Comparison of ENCODE assay signal across 19 mouse cellular contexts in the genomic region with DNA sequence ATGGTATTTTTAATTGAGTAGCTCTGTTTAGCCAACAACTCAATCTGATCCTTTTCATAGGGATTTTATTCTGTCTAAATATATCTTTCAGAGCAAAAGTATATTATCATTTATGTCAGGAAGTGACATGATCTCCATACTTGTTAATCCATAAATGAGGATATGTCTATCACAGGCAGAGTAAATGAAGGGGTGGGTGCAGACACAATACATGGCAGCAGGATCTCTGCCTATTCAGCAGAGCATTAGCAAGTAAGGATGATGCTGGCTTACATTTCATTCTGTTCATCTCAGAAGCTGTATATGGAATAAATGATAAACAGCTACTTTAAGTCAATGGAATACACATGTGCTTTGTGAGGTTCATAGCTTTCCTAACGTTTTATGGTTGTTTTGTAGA.
DNase-seq lines count a peak whose midpoint lies in the region; ATAC-seq and TF ChIP-seq lines count a peak whose summit lies in the region.
"Had no signal": no experiment of that assay in that cellular context is flagged by ENCODE, and none has a peak within 500 bp of the region (broad histone marks: within the 10 kb centered on the region; RNA-seq: fewer than 3 reads in every experiment).

No protein-coding gene starts in this region.

- 76% methylated on average over 1 of the region's 1 CpGs for WGBS in forebrain, embryonic 14.5 days
- WGBS in forebrain, embryonic 12.5 days = 81% methylated on average over 1 of the region's 1 CpGs
- 45% methylated on average over 1 of the region's 1 CpGs for WGBS in lung, embryonic 14.5 days
- WGBS in forebrain, embryonic 16.5 days = 79% methylated on average over 1 of the region's 1 CpGs

- DNase-seq in forebrain, embryonic 14.5 days (ENCODE audit: low spot score) = peak; percentile 24
- DNase-seq in lung, embryonic 14.5 days = no peak
- no peak for DNase-seq in lung, adult 18-20 months
- DNase-seq in brain, embryonic 14.5 days (ENCODE audit: low read depth) = peak; percentile 49
- no peak for DNase-seq in left cerebral cortex, adult 11 months (ENCODE audit: low spot score)
- no peak for DNase-seq in thymus, postnatal 0 days (ENCODE audit: low spot score)
- DNase-seq: adrenal gland, adult 2 months; adrenal gland, postnatal 10 days; adrenal gland, postnatal 25 days; cerebellum, adult 11-12 months; cerebellum, adult 2 months; cerebellum, adult 9-10 months; cerebellum, postnatal 10 days; cerebellum, postnatal 25 days had no signal

- H3K4me3 ChIP-seq in forebrain, embryonic 14.5 days (ENCODE audit: low read depth, low read length) = no peak overlapping the region
- no peak overlapping the region for H3K4me3 ChIP-seq in forebrain, embryonic 12.5 days (replicated peaks)
- H3K4me3 ChIP-seq in lung, embryonic 14.5 days (ENCODE audit: low read depth, low read length) = no peak overlapping the region
- no peak overlapping the region for H3K4me3 ChIP-seq in forebrain, embryonic 16.5 days (replicated peaks; ENCODE audit: low read length)
- H3K4me3 ChIP-seq: embryonic facial prominence, embryonic 13.5 days; embryonic facial prominence, embryonic 15.5 days; erythroblast, embryonic 14.5 days had no signal

- no peaks in the 10 kb centered on the region for H3K27me3 ChIP-seq in forebrain, embryonic 14.5 days (replicated peaks; ENCODE audit: control insufficient read depth, insufficient read depth, low read length)
- no peaks in the 10 kb centered on the region for H3K27me3 ChIP-seq in forebrain, embryonic 12.5 days
- H3K27me3 ChIP-seq in lung, embryonic 14.5 days (ENCODE audit: insufficient read depth, low read length) = no peaks in the 10 kb centered on the region
- no peaks in the 10 kb centered on the region for H3K27me3 ChIP-seq in forebrain, embryonic 16.5 days (replicated peaks; ENCODE audit: control insufficient read depth, insufficient read depth, low read length)
- H3K27me3 ChIP-seq: embryonic facial prominence, embryonic 13.5 days; embryonic facial prominence, embryonic 15.5 days had no signal

- no peaks in the 10 kb centered on the region for H3K4me1 ChIP-seq in forebrain, embryonic 14.5 days (ENCODE audit: control insufficient read depth, insufficient read depth, low read length)
- H3K4me1 ChIP-seq in forebrain, embryonic 12.5 days = no peaks in the 10 kb centered on the region
- no peaks in the 10 kb centered on the region for H3K4me1 ChIP-seq in lung, embryonic 14.5 days (ENCODE audit: insufficient read depth)
- H3K4me1 ChIP-seq in forebrain, embryonic 16.5 days (replicated peaks; ENCODE audit: control insufficient read depth, insufficient read depth, low read length) = no peaks in the 10 kb centered on the region
- H3K4me1 ChIP-seq: embryonic facial prominence, embryonic 13.5 days; embryonic facial prominence, embryonic 15.5 days had no signal

- TF ChIP-seq POLR2A in brain, embryonic 14.5 days (IDR thresholded peaks at IDR 0.05; ENCODE audit: borderline replicate concordance, extremely low read depth, insufficient read depth, insufficient read length, poor library complexity, severe bottlenecking) = no peak

- TF ChIP-seq CTCF in lung, embryonic 14.5 days (IDR thresholded peaks at IDR 0.05; ENCODE audit: low read depth) = no peak
- TF ChIP-seq CTCF in brain, embryonic 14.5 days (IDR thresholded peaks at IDR 0.05; ENCODE audit: borderline replicate concordance, extremely low read depth, insufficient read depth, insufficient read length) = no peak

- no peaks in the 10 kb centered on the region for H3K36me3 ChIP-seq in forebrain, embryonic 14.5 days (ENCODE audit: control insufficient read depth, insufficient read depth, low read length)
- H3K36me3 ChIP-seq in forebrain, embryonic 12.5 days (replicated peaks) = no peaks in the 10 kb centered on the region
- H3K36me3 ChIP-seq in lung, embryonic 14.5 days (ENCODE audit: insufficient read depth) = no peaks in the 10 kb centered on the region
- no peaks in the 10 kb centered on the region for H3K36me3 ChIP-seq in forebrain, embryonic 16.5 days (ENCODE audit: control insufficient read depth, insufficient read depth)
- H3K36me3 ChIP-seq: embryonic facial prominence, embryonic 13.5 days; embryonic facial prominence, embryonic 15.5 days had no signal

- ATAC-seq in forebrain, embryonic 14.5 days = no peak; the same call in 1 of the 2 replicates
- ATAC-seq in forebrain, embryonic 12.5 days (ENCODE audit: low FRiP score) = no peak
- ATAC-seq in lung, embryonic 14.5 days (ENCODE audit: insufficient read depth) = no peak
- peak; percentile 92 for ATAC-seq in forebrain, embryonic 16.5 days

- no peaks in the 10 kb centered on the region for H3K9me3 ChIP-seq in forebrain, embryonic 14.5 days (replicated peaks; ENCODE audit: control insufficient read depth, low read length)
- no peaks in the 10 kb centered on the region for H3K9me3 ChIP-seq in forebrain, embryonic 12.5 days
- no peaks in the 10 kb centered on the region for H3K9me3 ChIP-seq in lung, embryonic 14.5 days (ENCODE audit: low read depth, low read length)
- H3K9me3 ChIP-seq in forebrain, embryonic 16.5 days (ENCODE audit: control insufficient read depth, low read length) = no peaks in the 10 kb centered on the region
- H3K9me3 ChIP-seq: embryonic facial prominence, embryonic 13.5 days; embryonic facial prominence, embryonic 15.5 days had no signal

- no peak overlapping the region for H3K4me2 ChIP-seq in forebrain, embryonic 14.5 days (ENCODE audit: low read length)
- no peak overlapping the region for H3K4me2 ChIP-seq in forebrain, embryonic 12.5 days
- H3K4me2 ChIP-seq in lung, embryonic 14.5 days = no peak overlapping the region
- H3K4me2 ChIP-seq in forebrain, embryonic 16.5 days (ENCODE audit: low read length) = no peak overlapping the region
- H3K4me2 ChIP-seq: embryonic facial prominence, embryonic 13.5 days; embryonic facial prominence, embryonic 15.5 days had no signal

- H3K27ac ChIP-seq in forebrain, embryonic 14.5 days (ENCODE audit: low read depth, low read length) = no peak overlapping the region
- H3K27ac ChIP-seq in forebrain, embryonic 12.5 days = no peak overlapping the region
- peak overlapping the region; percentile 10; the same call in 1 of the 2 replicates for H3K27ac ChIP-seq in lung, embryonic 14.5 days (ENCODE audit: low read depth)
- no peak overlapping the region for H3K27ac ChIP-seq in forebrain, embryonic 16.5 days (ENCODE audit: low read length)
- H3K27ac ChIP-seq: embryonic facial prominence, embryonic 13.5 days; embryonic facial prominence, embryonic 15.5 days had no signal

- no peak overlapping the region for H3K9ac ChIP-seq in forebrain, embryonic 14.5 days (ENCODE audit: low read length)
- H3K9ac ChIP-seq in forebrain, embryonic 12.5 days = no peak overlapping the region
- no peak overlapping the region for H3K9ac ChIP-seq in lung, embryonic 14.5 days
- H3K9ac ChIP-seq in forebrain, embryonic 16.5 days (replicated peaks; ENCODE audit: low read depth, low read length) = no peak overlapping the region
- H3K9ac ChIP-seq: embryonic facial prominence, embryonic 13.5 days; embryonic facial prominence, embryonic 15.5 days had no signal

Comparison
In these comparisons a context has a peak if more than half of its experiments do, and no peak if none do; other contexts are left out.
1. DNase-seq: peak in forebrain, embryonic 14.5 days (single experiment) and brain, embryonic 14.5 days (single experiment); none in lung, embryonic 14.5 days (single experiment), lung, adult 18-20 months (0 of 2), left cerebral cortex, adult 11 months (single experiment) and thymus, postnatal 0 days (single experiment).